Mouse (Mus musculus) CH12.LX (cell line): ENCODE results near the gene Mdm1. TPM values are rescaled to one million over a fixed set of nuclear protein-coding genes. Genes with fewer than 3 reads are reported as not detected.
A peak's percentile ranks its signal among the peaks of the same experiment; 100 is the strongest.

Source experiments
- DNase-seq: peaks from one replicate; pipeline ENCODE4 v3.0.0-alpha.2; 2013; ENCODE audit errors: extremely low read depth
- H3K27ac ChIP-seq: 2 replicates; pipeline ENCODE4 v1.5.1; 2012; ENCODE audit warnings: low read depth, mild to moderate bottlenecking, control low read depth, moderate library complexity; ENCODE audit not compliant: insufficient read depth
- H3K27me3 ChIP-seq: replicated peaks from 2 replicates; pipeline ENCODE3; 2012; ENCODE audit warnings: inconsistent platforms
- H3K36me3 ChIP-seq, 2 experiments: replicated peaks in 1 of 2; 2 replicates each; pipeline versions ENCODE3 to v1.6.1; 2012; ENCODE audit warnings: inconsistent platforms in 1 of 2, low read length in 1 of 2, mild to moderate bottlenecking in 1 of 2, mixed read lengths in 1 of 2, moderate library complexity in 1 of 2; ENCODE audit not compliant: control insufficient read depth in 1 of 2, insufficient read depth in 1 of 2
- H3K4me1 ChIP-seq, 2 experiments: 2 replicates each; pipeline ENCODE4 v1.6.1; 2012; ENCODE audit warnings: inconsistent platforms in 1 of 2, moderate library complexity in 1 of 2; ENCODE audit not compliant: insufficient read depth in 2 of 2, control insufficient read depth in 1 of 2
- H3K4me2 ChIP-seq: 2 replicates; pipeline ENCODE4 v1.6.1; 2012; ENCODE audit warnings: low read depth, mild to moderate bottlenecking, control low read depth; ENCODE audit not compliant: poor library complexity, insufficient read depth, severe bottlenecking
- H3K4me3 ChIP-seq, 3 experiments: fragments of 150-350 bp in 1 of 3; sonication (generic) in 1 of 3; replicated peaks in 1 of 3; 2 replicates each; pipeline versions ENCODE3 to v1.5.1; 2011 to 2012; ENCODE audit warnings: low read depth in 2 of 3, low read length in 2 of 3, mild to moderate bottlenecking in 2 of 3, moderate library complexity in 2 of 3, control low read depth in 1 of 3, improper control_type of control experiment in 1 of 3, inconsistent platforms in 1 of 3, mixed read lengths in 1 of 3; ENCODE audit not compliant: poor library complexity in 1 of 3
- H3K79me2 ChIP-seq: replicated peaks from 2 replicates; pipeline ENCODE4 v1.6.1; 2012; ENCODE audit warnings: mild to moderate bottlenecking, moderate library complexity; ENCODE audit not compliant: control insufficient read depth, poor library complexity, insufficient read depth, severe bottlenecking; ENCODE audit errors: extremely low read depth
- H3K9ac ChIP-seq: 2 replicates; pipeline ENCODE4 v1.6.1; 2012; ENCODE audit warnings: low read depth, mild to moderate bottlenecking, control low read depth, moderate library complexity; ENCODE audit not compliant: insufficient read depth
- H3K9me3 ChIP-seq: replicated peaks from 2 replicates; pipeline ENCODE3; 2012; ENCODE audit warnings: low read length, inconsistent platforms, mixed read lengths
- BHLHE40 ChIP-seq: IDR thresholded peaks from 2 replicates; pipeline ENCODE4 v1.6.1; 2011; ENCODE audit warnings: mild to moderate bottlenecking, low read depth, low read length, improper control_type of control experiment
- CHD1 ChIP-seq: IDR thresholded peaks from 2 replicates; pipeline ENCODE4 v1.6.1; 2012; ENCODE audit warnings: low read depth, low read length, improper control_type of control experiment, inconsistent platforms
- CTCF ChIP-seq, 2 experiments: IDR thresholded peaks in 1 of 2; conservative IDR thresholded peaks in 1 of 2; 2 replicates each; pipeline ENCODE4 v1.5.1; 2011 to 2012; ENCODE audit warnings: low read depth in 2 of 2, low read length in 2 of 2, improper control_type of control experiment in 1 of 2, inconsistent platforms in 1 of 2, mild to moderate bottlenecking in 1 of 2, moderate library complexity in 1 of 2
- E2F4 ChIP-seq: IDR thresholded peaks from 2 replicates; pipeline ENCODE4 v1.6.1; 2011; ENCODE audit warnings: low read depth, low read length, improper control_type of control experiment; ENCODE audit not compliant: insufficient replicate concordance
- ETS1 ChIP-seq: conservative IDR thresholded peaks from 2 replicates; pipeline ENCODE4 v1.6.1; 2012; ENCODE audit warnings: low read depth, mild to moderate bottlenecking, inconsistent platforms, low read length, improper control_type of control experiment, moderate library complexity
- MEF2A ChIP-seq: IDR thresholded peaks from 2 replicates; pipeline ENCODE4 v1.6.1; 2014; ENCODE audit warnings: low read depth, mild to moderate bottlenecking, inconsistent platforms, low read length, improper control_type of control experiment, borderline replicate concordance
- NELFE ChIP-seq: IDR thresholded peaks from 2 replicates; pipeline ENCODE4 v1.6.1; 2011; ENCODE audit warnings: low read depth, low read length, improper control_type of control experiment
- NRF1 ChIP-seq: IDR thresholded peaks from 2 replicates; pipeline ENCODE4 v1.6.1; 2014; ENCODE audit warnings: low read depth, mild to moderate bottlenecking, inconsistent platforms, low read length, improper control_type of control experiment, moderate library complexity
- PAX5 ChIP-seq: IDR thresholded peaks from 2 replicates; pipeline ENCODE4 v1.6.1; 2012; ENCODE audit warnings: low read length, inconsistent platforms, mixed read lengths
- POLR2AphosphoS2 ChIP-seq: IDR thresholded peaks from 2 replicates; pipeline ENCODE4 v1.6.1; 2011; ENCODE audit warnings: low read depth, low read length, improper control_type of control experiment
- RAD21 ChIP-seq: IDR thresholded peaks from 2 replicates; pipeline ENCODE4 v1.6.1; 2011; ENCODE audit warnings: low read depth, mild to moderate bottlenecking, low read length, improper control_type of control experiment, moderate library complexity
- SIN3A ChIP-seq: IDR thresholded peaks from 2 replicates; pipeline ENCODE4 v1.6.1; 2012; ENCODE audit warnings: low read length, improper control_type of control experiment, inconsistent platforms
- SMC3 ChIP-seq: IDR thresholded peaks from 2 replicates; pipeline ENCODE4 v1.6.1; 2011; ENCODE audit warnings: low read depth, low read length, improper control_type of control experiment
- TCF12 ChIP-seq: IDR thresholded peaks from 2 replicates; pipeline ENCODE4 v1.6.1; 2014; ENCODE audit warnings: low read depth, mild to moderate bottlenecking, inconsistent platforms, low read length, improper control_type of control experiment
- USF2 ChIP-seq: conservative IDR thresholded peaks from 2 replicates; pipeline ENCODE4 v1.6.1; 2011; ENCODE audit warnings: low read depth, low read length, improper control_type of control experiment
- ZC3H11A ChIP-seq: IDR thresholded peaks from 2 replicates; pipeline ENCODE4 v1.6.1; 2012; ENCODE audit warnings: low read depth, mild to moderate bottlenecking, inconsistent platforms, low read length, improper control_type of control experiment
- ZKSCAN1 ChIP-seq: IDR thresholded peaks from 2 replicates; pipeline ENCODE4 v1.6.1; 2012; ENCODE audit warnings: low read depth, inconsistent platforms, low read length, improper control_type of control experiment, borderline replicate concordance
- ZMIZ1 ChIP-seq: IDR thresholded peaks from 2 replicates; pipeline ENCODE4 v1.6.1; 2012; ENCODE audit warnings: low read depth, mild to moderate bottlenecking, inconsistent platforms, low read length, improper control_type of control experiment
- ZNF384 ChIP-seq: IDR thresholded peaks from 2 replicates; pipeline ENCODE4 v1.6.1; 2012; ENCODE audit warnings: low read depth, low read length, improper control_type of control experiment, inconsistent platforms
- dilution Hi-C: fragments of 300-500 bp; cut with MboI; formaldehyde crosslinking; loops from 2 replicates; pipeline ENCODE4 v1.14.3; 2020; ENCODE audit warnings: low sequenced_read_pairs; ENCODE audit not compliant: extremely low pct_unique_long_range_greater_than_20kb, extremely low pct_ligation_motif_present
- in situ Hi-C: fragments of 300-500 bp; cut with MboI; formaldehyde crosslinking; loops from 3 replicates; pipeline ENCODE4 v1.14.3; 2019; ENCODE audit warnings: low sequenced_read_pairs, low pct_ligation_motif_present, low pct_unique_long_range_greater_than_20kb, mixed read lengths
- polyA plus RNA-seq: library from polyadenylated mRNA; unstranded; fragments of >175 nt; gene quantifications from 2 replicates; pipeline ENCODE4 v1.2.1, GENCODE M21; 2012; ENCODE audit warnings: low read depth; ENCODE audit not compliant: insufficient read length
- total RNA-seq, 2 experiments: library from RNA; depleted of rRNA; stranded (reverse); fragments of 300-350 nt in 1 of 2; fragments of >200 nt in 1 of 2; gene quantifications; 2 replicates each; pipeline ENCODE4 v1.2.3; 2012 to 2014

The Mdm1 gene
- total and polyA plus RNA-seq, 3 experiments = 6.8 to 10.4 (median 9.7) TPM

- Histone ChIP-seq H3K4me2 (no peak overlapping the region), H3K79me2 (no peaks in the 10 kb centered on the region), H3K4me3 (no peak overlapping the region), H3K27ac (no peak overlapping the region), H3K4me1 (peaks cover 2 to 4% of the 10 kb centered on the region in 2 experiments; a peak in 1 of 4 replicates), H3K9ac (no peak overlapping the region), H3K36me3 (no peaks in the 10 kb centered on the region), H3K27me3 (no peaks in the 10 kb centered on the region), H3K9me3 (no peaks in the 10 kb centered on the region)
- TF ChIP-seq MEF2A = no peak
- TF ChIP-seq ETS1 = no peak
- TF ChIP-seq SIN3A = no peak
- no peak for TF ChIP-seq ZKSCAN1
- no peak for TF ChIP-seq ZC3H11A
- peak; percentile 24 for TF ChIP-seq RAD21
- no peak for TF ChIP-seq USF2
- TF ChIP-seq SMC3 = peak; percentile 13; the same call in 1 of the 2 replicates
- TF ChIP-seq PAX5 = no peak
- TF ChIP-seq ZNF384 = no peak
- no peak for TF ChIP-seq TCF12
- peak in 1 of 2 experiments; percentile 32; a peak in 1 of 4 replicates for TF ChIP-seq CTCF (conservative IDR thresholded peaks at IDR 0.05 in 1 of 2, IDR thresholded peaks at IDR 0.05 in 1 of 2; ENCODE audit: low read depth in 2 of 2, low read length in 2 of 2)
- in situ Hi-C loops (no loop called here), dilution Hi-C loops (no loop called here)
- DNase-seq = no peak
Measured at GRCm38 (mm10) chr10:118125776-118126445, 15.7 kb upstream of the Mdm1 start.

DNA sequence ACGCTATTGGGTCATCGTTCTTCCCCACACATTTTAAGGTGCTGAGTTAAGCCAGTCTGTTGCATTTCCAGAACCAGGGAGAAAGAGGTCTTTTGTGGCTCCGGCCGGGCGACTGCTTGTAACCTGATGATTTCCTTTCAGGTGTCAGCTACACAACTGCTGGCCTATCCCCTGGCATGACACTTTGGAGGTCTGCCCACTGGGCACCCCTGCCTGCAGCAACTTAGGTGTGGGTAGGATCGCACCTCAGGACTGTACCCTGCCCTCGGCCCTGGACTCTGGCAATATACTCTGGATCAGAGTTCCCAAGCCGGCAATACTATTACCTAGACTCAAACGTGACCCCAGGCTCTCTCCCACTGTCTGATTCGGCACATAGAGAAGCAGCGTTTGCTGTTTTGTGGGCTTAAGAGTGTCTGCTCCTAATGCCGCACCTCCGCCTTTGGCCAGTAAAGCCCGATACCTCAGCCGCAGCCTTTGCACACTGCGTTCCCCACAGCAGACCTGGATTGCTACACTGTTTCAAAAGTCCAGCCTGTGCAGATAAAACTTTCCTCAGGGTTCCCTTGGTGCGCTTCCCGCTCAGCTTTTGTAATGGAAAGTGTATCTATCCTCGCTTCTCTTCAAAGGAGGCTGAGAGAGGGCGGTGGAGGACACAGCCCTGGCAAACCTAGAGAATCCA, 12.5 kb upstream of the Mdm1 start:
- H3K36me3 ChIP-seq = no peaks in the 10 kb centered on the region
- no peak for DNase-seq
- dilution Hi-C loops (no loop called here), in situ Hi-C loops (no loop called here)
- H3K79me2 ChIP-seq = no peaks in the 10 kb centered on the region
- TF ChIP-seq ZNF384 (no peak), CTCF (conservative IDR thresholded peaks at IDR 0.05 in 1 of 2, IDR thresholded peaks at IDR 0.05 in 1 of 2; ENCODE audit: low read depth in 2 of 2, low read length in 2 of 2) (no peak), BHLHE40 (no peak), TCF12 (no peak), NRF1 (no peak), E2F4 (no peak), NELFE (no peak), ZMIZ1 (no peak), POLR2AphosphoS2 (no peak), CHD1 (no peak)
- H3K9me3 ChIP-seq = no peaks in the 10 kb centered on the region
- 0 out of 4 replicates have a peak, but pooled peaks cover 0 to 2% of the 10 kb centered on the region in 2 experiments for H3K4me1 ChIP-seq
- no peak overlapping the region for H3K27ac ChIP-seq
- H3K9ac ChIP-seq = no peak overlapping the region
- no peak overlapping the region for H3K4me3 ChIP-seq
- no peak overlapping the region for H3K4me2 ChIP-seq
- H3K27me3 ChIP-seq = no peaks in the 10 kb centered on the region
